Mouse (Mus musculus): ENCODE measurements around the gene Dars.
A peak's percentile ranks its signal among the peaks of the same experiment; 100 is the strongest.

The Dars gene

GRCm38 (mm10) chr1:128416584-128417532, at the start of gene Dars:
Gene Dars, minus strand, starts transcription at chr1:128417368.
- DNase-seq (ENCODE audit: low read depth, low spot score) = peak; percentile 95

GRCm38 (mm10) chr1:128466828-128467227, 49.7 kb upstream of the Dars start:
- no peak for DNase-seq (ENCODE audit: low read depth, low spot score)

DNA sequence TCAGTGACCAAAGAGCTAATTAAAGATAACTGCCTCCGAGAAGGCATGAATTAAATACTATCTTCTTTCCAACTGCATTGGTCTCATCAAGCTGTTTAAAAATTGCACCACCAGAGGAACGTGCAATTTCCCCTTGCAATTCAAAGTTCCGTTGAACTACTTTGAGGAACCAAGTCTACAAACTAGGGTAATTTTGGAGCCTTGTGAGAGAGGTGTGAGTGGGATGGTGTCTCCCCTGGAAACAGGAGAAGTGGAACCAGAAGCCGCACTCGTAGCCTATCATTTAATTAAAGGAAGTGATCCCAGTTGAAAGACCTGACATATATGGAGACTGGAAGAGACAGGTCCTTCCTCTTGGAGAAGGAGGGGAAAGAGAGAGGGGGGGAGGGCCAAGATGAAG, 46.3 kb upstream of the Dars start:
- DNase-seq (ENCODE audit: low read depth, low spot score) = no peak

DNA sequence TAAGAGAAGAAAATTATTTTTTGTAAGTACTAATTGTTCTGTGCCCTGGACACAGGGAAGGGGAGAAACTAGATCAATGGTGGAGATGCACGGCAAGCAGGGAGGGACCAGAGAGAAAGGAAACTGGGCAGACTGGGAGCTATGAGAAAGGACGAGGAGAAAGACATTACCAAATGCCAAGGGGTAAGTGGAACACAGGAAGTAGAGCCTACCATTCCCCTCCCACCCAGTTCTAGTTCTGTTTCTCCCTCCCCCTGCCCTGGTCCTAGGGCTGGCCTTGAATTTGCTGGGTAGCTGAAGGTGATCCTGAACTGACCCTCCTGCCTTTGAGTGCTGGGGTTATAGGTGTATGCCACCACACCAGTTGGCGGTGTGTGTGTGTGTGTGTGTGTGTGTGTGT, 45.2 kb upstream of the Dars start:
- DNase-seq (ENCODE audit: low read depth, low spot score) = no peak

DNA sequence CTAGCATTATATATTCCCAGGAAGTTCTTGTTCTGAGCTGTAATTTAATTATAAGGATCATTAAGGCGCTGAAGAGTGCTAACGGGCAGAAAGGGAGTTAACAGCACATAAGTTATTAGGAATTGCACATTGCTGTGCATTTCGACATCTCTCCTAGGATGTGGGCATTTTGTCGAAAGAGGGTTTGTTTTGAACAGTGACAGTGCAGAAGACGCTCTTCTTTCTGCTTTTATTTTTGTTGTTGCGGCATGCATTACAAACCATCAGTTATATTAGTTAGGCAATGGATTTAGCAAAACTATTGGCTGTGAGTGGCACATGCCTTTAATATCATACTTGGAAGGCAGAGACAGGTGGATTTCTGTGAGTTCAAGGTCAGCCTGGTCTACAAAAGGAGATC, 43.6 kb upstream of the Dars start:
- no peak for DNase-seq (ENCODE audit: low read depth, low spot score)

DNA sequence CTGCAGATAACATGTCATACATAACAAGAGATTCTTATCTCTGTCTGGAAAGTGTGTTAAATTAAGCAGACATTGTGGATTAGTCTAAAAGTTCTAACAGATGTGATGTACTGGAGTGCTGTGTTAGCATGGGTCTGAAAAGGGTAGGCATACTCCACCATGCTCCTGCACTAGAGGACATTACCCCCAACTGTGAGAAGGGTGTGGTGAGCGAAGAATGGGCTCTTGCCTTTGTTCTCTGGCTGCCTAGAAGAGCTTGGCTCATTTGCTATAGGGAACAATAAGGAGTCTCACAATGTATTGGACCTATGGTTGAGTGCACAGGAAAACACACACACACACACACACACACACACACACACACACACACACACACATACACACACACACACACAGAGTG, 42.3 kb upstream of the Dars start:
- DNase-seq (ENCODE audit: low read depth, low spot score) = no peak

DNA sequence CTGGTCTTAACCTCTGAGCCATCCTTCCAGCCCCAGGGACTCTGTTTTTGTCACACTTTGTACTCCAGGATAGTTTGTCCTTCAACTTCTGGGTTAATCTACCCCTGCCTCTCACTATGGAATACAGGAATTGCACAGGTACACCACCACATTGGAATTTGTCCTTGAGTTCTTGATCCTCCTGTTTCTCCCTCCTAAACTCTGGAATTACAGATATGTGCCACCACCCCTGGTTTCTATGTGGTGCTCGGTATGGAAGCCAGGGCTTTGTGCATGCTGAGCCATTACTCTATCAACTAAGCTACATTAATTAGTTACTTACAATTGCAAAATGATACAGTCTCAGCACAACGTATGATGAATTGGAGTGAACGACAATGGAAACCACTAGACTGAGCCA, 41.8 kb upstream of the Dars start:
- no peak for DNase-seq (ENCODE audit: low read depth, low spot score)

- DNase-seq (ENCODE audit: low read depth, low spot score) = no peak
Observed at GRCm38 (mm10) chr1:128456844-128457445, 39.8 kb upstream of the Dars start.

- DNase-seq (ENCODE audit: low read depth, low spot score) = no peak
Observed at GRCm38 (mm10) chr1:128456271-128456670, 39.1 kb upstream of the Dars start.

DNA sequence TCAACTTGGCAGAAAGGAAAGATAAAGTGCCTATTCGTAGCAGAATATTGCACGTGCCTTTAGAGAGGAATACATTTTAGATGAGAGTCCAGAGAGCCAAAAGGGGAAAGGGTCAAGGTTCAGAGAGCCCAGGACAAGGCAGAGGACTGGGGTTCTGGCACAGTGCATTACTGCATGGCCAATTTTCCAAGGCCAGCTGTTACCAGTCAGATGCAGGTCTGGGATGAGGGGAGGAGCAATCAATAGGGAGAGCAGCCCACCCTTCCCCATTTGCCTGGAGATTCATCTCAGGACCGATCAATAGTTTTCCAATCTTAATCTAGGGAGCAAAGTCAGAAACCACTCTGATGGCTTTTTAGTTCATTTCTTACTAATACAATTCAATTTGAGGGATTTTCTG, 35.0 kb upstream of the Dars start:
- DNase-seq (ENCODE audit: low read depth, low spot score) = no peak

DNA sequence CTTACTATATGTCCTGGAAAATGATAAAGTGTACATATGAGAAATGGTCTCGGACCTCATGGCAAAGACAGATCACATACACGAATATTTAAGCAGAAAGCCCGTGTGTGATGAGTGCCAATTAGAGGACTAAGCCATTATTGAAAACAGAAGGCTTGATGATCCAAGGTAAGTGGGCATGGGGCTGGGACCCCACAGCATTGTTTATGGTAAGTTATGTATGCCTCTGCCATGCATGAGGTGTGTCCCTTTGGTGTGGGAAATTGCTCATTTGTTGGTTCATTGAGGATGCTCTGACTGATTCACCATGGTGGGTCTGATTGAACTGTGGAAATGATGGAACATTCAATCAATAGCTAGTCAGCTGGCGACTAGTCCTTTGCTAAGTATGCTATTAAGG, 34.0 kb upstream of the Dars start:
- no peak for DNase-seq (ENCODE audit: low read depth, low spot score)

- DNase-seq (ENCODE audit: low read depth, low spot score) = no peak
Observed at GRCm38 (mm10) chr1:128447206-128447902, 30.2 kb upstream of the Dars start.

DNA sequence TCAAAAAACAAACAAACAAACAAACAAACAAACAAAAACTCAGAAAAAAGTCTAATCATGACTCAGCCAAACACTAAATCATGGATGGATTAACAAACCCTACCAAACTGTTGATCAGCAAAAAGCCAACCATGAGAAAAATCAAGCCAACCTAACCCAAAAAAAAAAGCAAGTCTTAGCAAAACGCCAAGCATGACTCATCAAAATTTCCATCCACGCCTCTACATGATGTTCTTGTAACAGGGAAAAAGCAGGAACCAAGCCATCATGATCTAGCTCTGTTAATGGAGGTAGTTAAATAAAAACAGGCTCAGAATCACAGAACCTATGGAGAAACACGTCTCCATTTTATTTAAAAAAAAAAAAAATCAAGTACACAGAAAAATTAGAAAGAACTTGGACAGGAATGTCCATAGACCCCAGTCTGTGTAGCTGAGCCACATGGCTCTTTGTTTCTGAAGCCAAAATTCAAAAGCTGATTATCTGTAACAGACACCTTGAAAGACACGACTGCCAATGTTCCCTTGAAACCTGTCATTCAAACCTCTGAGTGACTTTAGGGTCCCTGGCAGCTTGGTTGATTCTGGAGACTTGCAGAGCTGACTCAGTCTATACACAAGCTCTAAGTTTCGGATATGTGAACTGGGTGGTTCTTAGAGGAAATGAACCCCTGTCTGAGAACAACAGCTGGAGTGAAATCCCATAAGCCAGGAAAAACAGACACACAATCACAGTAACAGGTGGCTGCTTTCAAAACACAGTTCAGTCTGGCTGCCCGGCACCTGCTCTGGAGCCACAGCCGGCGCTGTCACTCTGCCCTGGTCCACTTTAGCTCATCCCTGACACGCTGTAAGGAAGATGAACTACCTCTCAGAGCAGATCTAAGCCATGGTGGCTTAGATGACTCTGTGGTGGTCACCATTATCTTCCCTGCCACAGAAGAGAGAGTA, 27.0 kb upstream of the Dars start:
- DNase-seq (ENCODE audit: low read depth, low spot score) = peak; percentile 48

DNA sequence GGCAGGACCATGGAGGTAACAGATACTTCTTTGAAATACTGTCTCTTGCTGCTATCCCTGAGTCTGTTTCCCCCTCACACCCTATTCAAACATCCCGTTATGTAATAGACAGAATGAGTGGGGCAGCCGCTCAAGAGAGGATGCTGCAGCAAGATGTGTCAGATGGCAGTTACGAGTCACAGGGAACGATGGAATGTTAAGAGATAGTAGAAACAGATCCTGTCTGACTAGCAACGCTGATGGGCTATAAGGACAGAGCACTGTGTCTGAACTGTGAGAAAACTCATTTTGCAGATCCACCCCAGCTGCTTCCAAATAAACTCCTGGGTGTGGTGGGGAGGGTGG, 23.9 kb upstream of the Dars start:
- DNase-seq (ENCODE audit: low read depth, low spot score) = peak; percentile 18

DNA sequence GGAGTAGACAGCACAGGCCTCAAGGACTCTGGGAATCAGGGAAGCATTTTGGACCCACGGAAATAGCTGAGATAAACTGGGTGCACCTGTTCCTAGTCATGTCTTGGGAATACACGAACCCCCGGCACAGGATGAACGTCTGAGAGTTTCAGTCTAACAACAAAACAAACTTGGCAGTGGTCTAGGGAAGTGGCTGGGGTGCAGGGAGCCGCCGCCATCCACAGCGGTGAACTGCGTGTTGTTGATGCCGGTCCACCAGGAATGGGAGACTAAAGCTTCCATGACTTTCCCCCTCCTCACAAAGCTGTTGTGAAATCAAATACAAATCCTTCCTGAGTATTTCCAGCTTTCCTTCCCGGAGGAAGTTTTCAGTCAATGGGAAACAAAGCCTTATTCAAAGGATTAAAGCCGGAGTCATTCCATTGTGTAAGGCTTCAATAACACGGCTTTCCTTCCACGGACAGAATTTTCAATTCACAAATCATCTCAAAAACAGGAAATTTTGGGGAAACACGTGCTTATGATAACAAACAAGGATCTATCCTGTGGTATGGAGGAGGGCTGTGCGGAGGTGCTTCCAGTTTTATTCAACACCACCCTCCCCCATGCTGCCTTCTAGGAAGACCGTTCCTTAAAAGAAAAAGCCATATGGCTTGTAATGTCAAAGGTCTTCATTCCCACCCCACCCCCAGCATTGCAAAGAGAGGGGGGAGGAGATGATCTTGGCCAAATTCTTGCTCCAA, 23.4 kb upstream of the Dars start:
- no peak for DNase-seq (ENCODE audit: low read depth, low spot score)

GRCm38 (mm10) chr1:128439618-128440017, 22.4 kb upstream of the Dars start:
- no peak for DNase-seq (ENCODE audit: low read depth, low spot score)

DNA sequence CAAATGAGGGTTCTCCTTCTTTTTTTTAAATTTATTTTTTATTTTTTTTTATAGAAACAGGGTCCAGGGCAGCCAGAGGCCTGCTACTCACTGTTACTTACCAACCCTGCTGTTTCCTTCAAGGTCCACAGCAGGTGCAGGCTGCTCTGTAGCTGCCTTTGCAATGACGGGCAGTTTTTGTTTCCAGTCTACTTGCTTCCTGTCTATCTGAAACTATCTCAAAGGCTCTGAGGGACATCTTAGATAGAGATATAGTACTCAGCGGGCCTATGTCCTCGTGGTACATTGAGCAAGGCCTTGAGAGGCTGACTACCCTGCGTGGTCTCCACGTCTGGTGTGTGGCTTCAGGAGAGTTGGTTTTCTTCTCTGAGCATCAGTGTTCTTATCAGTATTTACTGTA, 21.4 kb upstream of the Dars start:
- DNase-seq (ENCODE audit: low read depth, low spot score) = no peak

GRCm38 (mm10) chr1:128437276-128437675, 20.1 kb upstream of the Dars start:
- no peak for DNase-seq (ENCODE audit: low read depth, low spot score)

DNA sequence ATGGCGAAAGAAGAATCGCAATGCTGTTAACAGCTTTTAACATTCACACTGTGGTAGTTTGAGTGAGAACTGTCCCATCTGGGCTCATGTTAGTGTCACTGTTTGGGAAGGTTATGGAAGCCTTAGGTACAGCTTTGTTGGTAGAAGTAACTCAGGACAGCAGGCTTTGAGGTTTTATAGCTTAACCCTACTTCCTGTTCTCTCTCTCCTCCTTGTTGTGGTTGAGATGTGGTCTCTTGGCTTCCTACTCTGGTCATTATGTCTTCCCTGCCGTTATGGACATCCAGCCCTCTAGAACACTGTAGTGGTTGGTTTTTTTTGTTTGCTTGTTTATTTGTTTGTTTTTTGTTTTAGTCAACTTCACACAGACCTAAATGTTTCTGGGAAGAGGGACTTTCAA, 18.8 kb upstream of the Dars start:
- DNase-seq (ENCODE audit: low read depth, low spot score) = no peak

GRCm38 (mm10) chr1:128435551-128435950, 18.4 kb upstream of the Dars start:
- DNase-seq (ENCODE audit: low read depth, low spot score) = no peak

- no peak for DNase-seq (ENCODE audit: low read depth, low spot score)
Observed at GRCm38 (mm10) chr1:128424928-128425327, 7.8 kb upstream of the Dars start.
